Mouse (Mus musculus) midbrain, embryonic 16.5 days (tissue): Measurements from ENCODE around the gene Sgk2. TPM values are rescaled to one million over a fixed set of nuclear protein-coding genes. Genes with fewer than 3 reads are reported as not detected.

Experiments
- ATAC-seq: fragments of 200-750 bp; cut with Nextera tagmentation; 2 replicates; pipeline ENCODE4 v1.8.0; 2017; ENCODE audit warnings: moderate TSS enrichment
- H3K27ac ChIP-seq: fragments of 300-500 bp; sonication (generic); 2 replicates; pipeline ENCODE4 v1.5.1; 2014; ENCODE audit warnings: mild to moderate bottlenecking, low read length, mixed read lengths
- H3K27me3 ChIP-seq: fragments of 300-500 bp; sonication (generic); 2 replicates; pipeline ENCODE4 v1.6.1; 2014; ENCODE audit warnings: low read depth, low read length, mixed read lengths; ENCODE audit not compliant: control insufficient read depth, insufficient read depth
- H3K36me3 ChIP-seq: fragments of 300-500 bp; sonication (generic); 2 replicates; pipeline ENCODE4 v1.6.1; 2014; ENCODE audit warnings: mild to moderate bottlenecking, low read length, moderate library complexity, mixed read lengths; ENCODE audit not compliant: control insufficient read depth, insufficient read depth
- H3K4me1 ChIP-seq: fragments of 300-500 bp; sonication (generic); 2 replicates; pipeline ENCODE4 v1.6.1; 2014; ENCODE audit warnings: mild to moderate bottlenecking, low read length, mixed read lengths; ENCODE audit not compliant: control insufficient read depth, insufficient read depth
- H3K4me2 ChIP-seq: fragments of 300-500 bp; sonication (generic); 2 replicates; pipeline ENCODE4 v1.6.1; 2014; ENCODE audit warnings: mild to moderate bottlenecking, low read length, mixed read lengths
- H3K4me3 ChIP-seq: fragments of 300-500 bp; sonication (generic); 2 replicates; pipeline ENCODE4 v1.5.1; 2014; ENCODE audit warnings: low read depth, mild to moderate bottlenecking, low read length, moderate library complexity, mixed read lengths
- H3K9ac ChIP-seq: fragments of 300-500 bp; sonication (generic); 2 replicates; pipeline ENCODE4 v1.6.1; 2014; ENCODE audit warnings: low read depth, low read length, mixed read lengths
- H3K9me3 ChIP-seq: fragments of 300-500 bp; sonication (generic); replicated peaks from 2 replicates; pipeline ENCODE4 v1.6.1; 2014; ENCODE audit warnings: mild to moderate bottlenecking, low read length, mixed read lengths; ENCODE audit not compliant: control insufficient read depth, poor library complexity, severe bottlenecking
- WGBS: fragments of 180-500 bp; shearing (Covaris S2); extraction: QIAGEN DNeasy Blood & Tissue Kit; methylation state at CpG from one replicate; pipeline ENCODE4 v1.1.7; 2014; 5-methylcytosine and 5-hydroxymethylcytosine counted together
- polyA plus RNA-seq: library from polyadenylated mRNA; unstranded; fragments of >200 nt; fragmentation: Nextera tagmentation; extraction: Ambion mirVana; gene quantifications from 2 replicates; pipeline ENCODE4 v1.2.1, GENCODE M21; 2015

Sgk2 gene
- polyA plus RNA-seq, 1 experiment from 2014 or later = not detected

- Histone ChIP-seq H3K9ac (no peak overlapping the region), H3K4me3 (peak overlapping the region; percentile 25)
- 3% methylated on average over 10 of the region's 10 CpGs for WGBS
Measured at GRCm38 (mm10) chr2:163048125-163048524, 61.0 kb downstream of the Sgk2 start.

GRCm38 (mm10) chr2:163049116-163049515 is 62.0 kb downstream of the Sgk2 start:
- peaks cover 5% of the 10 kb centered on the region; the same call in 1 of the 2 replicates for H3K4me1 ChIP-seq
- no peak overlapping the region for H3K9ac ChIP-seq
- H3K4me2 ChIP-seq = no peak overlapping the region
- WGBS = 92% methylated on average over 2 of the region's 2 CpGs
- peaks cover 10% of the 10 kb centered on the region; the same call in 1 of the 2 replicates for H3K36me3 ChIP-seq
- ATAC-seq = no peak
- H3K27me3 ChIP-seq = no peaks in the 10 kb centered on the region
- H3K27ac ChIP-seq = no peak overlapping the region
- no peak overlapping the region for H3K4me3 ChIP-seq
- H3K9me3 ChIP-seq = no peaks in the 10 kb centered on the region

More at GRCm38 (mm10) chr2:163048125-163048524, 61.0 kb downstream of the Sgk2 start:
- peak overlapping the region; percentile 57 for H3K4me2 ChIP-seq
- H3K4me1 ChIP-seq = no peaks in the 10 kb centered on the region
- H3K9me3 ChIP-seq = no peaks in the 10 kb centered on the region
- no peaks in the 10 kb centered on the region for H3K27me3 ChIP-seq
- ATAC-seq = peak; percentile 79
- no peak overlapping the region for H3K27ac ChIP-seq
- H3K36me3 ChIP-seq = peaks cover 10% of the 10 kb centered on the region

GRCm38 (mm10) chr2:163051691-163052090 is 64.6 kb downstream of the Sgk2 start:
- WGBS = 75% methylated on average over 1 of the region's 1 CpGs
- Histone ChIP-seq H3K36me3 (peaks cover 4% of the 10 kb centered on the region; the same call in 1 of the 2 replicates), H3K9me3 (no peaks in the 10 kb centered on the region), H3K27ac (no peak overlapping the region), H3K4me2 (no peak overlapping the region), H3K27me3 (peaks cover 6% of the 10 kb centered on the region), H3K9ac (no peak overlapping the region), H3K4me1 (peaks cover 15% of the 10 kb centered on the region), H3K4me3 (no peak overlapping the region)
- ATAC-seq = no peak

- Histone ChIP-seq H3K4me2 (no peak overlapping the region), H3K4me3 (no peak overlapping the region), H3K9ac (no peak overlapping the region), H3K27ac (no peak overlapping the region), H3K4me1 (peaks cover 15% of the 10 kb centered on the region), H3K9me3 (no peaks in the 10 kb centered on the region), H3K27me3 (peaks cover 6% of the 10 kb centered on the region), H3K36me3 (peaks cover under 1% of the 10 kb centered on the region; the same call in 1 of the 2 replicates)
- 50% methylated on average over 4 of the region's 4 CpGs for WGBS
- ATAC-seq = no peak
Measured at GRCm38 (mm10) chr2:163052101-163052500, 65.0 kb downstream of the Sgk2 start.

- H3K27ac ChIP-seq = no peak overlapping the region
- H3K27me3 ChIP-seq = peaks cover 6% of the 10 kb centered on the region
- 56% methylated on average over 4 of the region's 4 CpGs for WGBS
- H3K4me2 ChIP-seq = no peak overlapping the region
- H3K4me3 ChIP-seq = no peak overlapping the region
- H3K9me3 ChIP-seq = no peaks in the 10 kb centered on the region
- H3K9ac ChIP-seq = no peak overlapping the region
- H3K4me1 ChIP-seq = peaks cover 15% of the 10 kb centered on the region
- no peak for ATAC-seq
- no peaks in the 10 kb centered on the region for H3K36me3 ChIP-seq
Measured at GRCm38 (mm10) chr2:163052826-163053225, 65.7 kb downstream of the Sgk2 start.

- Histone ChIP-seq H3K36me3 (no peaks in the 10 kb centered on the region), H3K27me3 (peaks cover 6% of the 10 kb centered on the region), H3K4me3 (peak within 1 kb of the TSS; percentile 48), H3K27ac (no peak within 1 kb of the TSS), H3K9ac (peak within 1 kb of the TSS; percentile 53), H3K4me2 (peak within 1 kb of the TSS; percentile 100), H3K4me1 (peaks cover 15% of the 10 kb centered on the region), H3K9me3 (no peaks in the 10 kb centered on the region)
- under 1% methylated on average over 48 of the region's 48 CpGs for WGBS
- ATAC-seq = peak; percentile 99
Measured at GRCm38 (mm10) chr2:163054335-163054840, 67.3 kb downstream of the Sgk2 start, which contains the start of gene Mybl2. Gene Mybl2, plus strand, starts transcription at chr2:163054687.

GRCm38 (mm10) chr2:163054891-163055494 is 67.9 kb downstream of the Sgk2 start:
- Histone ChIP-seq H3K9ac (peak overlapping the region; percentile 50; the same call in 1 of the 2 replicates), H3K9me3 (no peaks in the 10 kb centered on the region), H3K4me2 (peak overlapping the region; percentile 100), H3K36me3 (no peaks in the 10 kb centered on the region), H3K4me1 (peaks cover 15% of the 10 kb centered on the region), H3K4me3 (peak overlapping the region; percentile 48), H3K27ac (no peak overlapping the region), H3K27me3 (peaks cover 6% of the 10 kb centered on the region)
- under 1% methylated on average over 36 of the region's 38 CpGs for WGBS
- ATAC-seq = peak; percentile 40

- H3K27ac ChIP-seq = no peak overlapping the region
- H3K4me2 ChIP-seq = peak overlapping the region; percentile 100; the same call in 1 of the 2 replicates
- 28% methylated on average over 5 of the region's 5 CpGs for WGBS
- H3K27me3 ChIP-seq = peaks cover 6% of the 10 kb centered on the region
- ATAC-seq = no peak
- H3K4me1 ChIP-seq = peaks cover 15% of the 10 kb centered on the region
- H3K9me3 ChIP-seq = no peaks in the 10 kb centered on the region
- H3K9ac ChIP-seq = no peak overlapping the region
- H3K36me3 ChIP-seq = no peaks in the 10 kb centered on the region
- no peak overlapping the region for H3K4me3 ChIP-seq
Measured at GRCm38 (mm10) chr2:163055715-163056114, 68.6 kb downstream of the Sgk2 start.

- Histone ChIP-seq H3K9ac (no peak overlapping the region), H3K4me2 (no peak overlapping the region), H3K4me3 (no peak overlapping the region), H3K4me1 (peaks cover 15% of the 10 kb centered on the region), H3K36me3 (no peaks in the 10 kb centered on the region), H3K27me3 (peaks cover 6% of the 10 kb centered on the region), H3K27ac (no peak overlapping the region), H3K9me3 (no peaks in the 10 kb centered on the region)
- 82% methylated on average over 9 of the region's 9 CpGs for WGBS
- no peak for ATAC-seq
Measured at GRCm38 (mm10) chr2:163056584-163056983, 69.5 kb downstream of the Sgk2 start.
